Mouse (Mus musculus): Measurements from ENCODE around the gene Apod. TPM values are rescaled to one million over a fixed set of nuclear protein-coding genes. Genes with fewer than 3 reads are reported as not detected.

Gene Apod
- not detected for total RNA-seq (2023)

DNA sequence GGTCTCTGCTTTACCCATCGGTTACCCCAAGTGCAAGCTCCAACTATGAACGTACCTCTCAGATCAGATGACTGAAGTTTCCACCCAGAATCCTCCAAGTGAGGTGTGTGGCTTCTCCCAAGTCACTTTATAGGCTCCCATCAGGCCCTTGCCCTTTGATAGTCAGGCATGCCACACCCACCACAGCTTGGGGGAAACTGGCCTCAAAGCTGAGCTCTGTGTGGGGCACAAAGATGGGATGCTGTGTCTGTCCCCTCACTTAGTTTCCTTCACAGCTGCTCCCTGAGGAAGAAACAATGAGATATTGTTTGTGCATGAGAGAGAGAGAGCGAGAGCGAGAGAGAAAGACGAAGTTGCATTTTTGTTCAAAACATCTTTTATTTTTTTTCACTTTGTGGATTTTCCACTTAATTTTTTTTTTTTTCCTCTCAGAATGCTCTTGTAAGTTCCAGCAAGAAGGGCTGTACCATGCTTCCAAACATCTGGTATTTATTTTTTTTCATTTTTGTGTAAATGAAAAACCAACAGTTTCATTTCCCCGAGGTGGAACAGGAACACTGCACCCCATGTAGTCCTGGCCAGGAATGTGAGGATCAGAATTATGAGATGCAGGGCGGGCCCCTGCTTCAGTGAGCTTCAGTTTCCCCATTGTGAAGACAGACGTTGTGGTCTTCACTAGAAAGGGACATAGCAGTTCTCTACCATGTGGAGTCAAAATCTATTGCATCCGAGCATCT is at the start of gene Apod:
Gene Apod, minus strand, starts transcription at position 312 of the 737 bp plus-strand sequence.

DNA sequence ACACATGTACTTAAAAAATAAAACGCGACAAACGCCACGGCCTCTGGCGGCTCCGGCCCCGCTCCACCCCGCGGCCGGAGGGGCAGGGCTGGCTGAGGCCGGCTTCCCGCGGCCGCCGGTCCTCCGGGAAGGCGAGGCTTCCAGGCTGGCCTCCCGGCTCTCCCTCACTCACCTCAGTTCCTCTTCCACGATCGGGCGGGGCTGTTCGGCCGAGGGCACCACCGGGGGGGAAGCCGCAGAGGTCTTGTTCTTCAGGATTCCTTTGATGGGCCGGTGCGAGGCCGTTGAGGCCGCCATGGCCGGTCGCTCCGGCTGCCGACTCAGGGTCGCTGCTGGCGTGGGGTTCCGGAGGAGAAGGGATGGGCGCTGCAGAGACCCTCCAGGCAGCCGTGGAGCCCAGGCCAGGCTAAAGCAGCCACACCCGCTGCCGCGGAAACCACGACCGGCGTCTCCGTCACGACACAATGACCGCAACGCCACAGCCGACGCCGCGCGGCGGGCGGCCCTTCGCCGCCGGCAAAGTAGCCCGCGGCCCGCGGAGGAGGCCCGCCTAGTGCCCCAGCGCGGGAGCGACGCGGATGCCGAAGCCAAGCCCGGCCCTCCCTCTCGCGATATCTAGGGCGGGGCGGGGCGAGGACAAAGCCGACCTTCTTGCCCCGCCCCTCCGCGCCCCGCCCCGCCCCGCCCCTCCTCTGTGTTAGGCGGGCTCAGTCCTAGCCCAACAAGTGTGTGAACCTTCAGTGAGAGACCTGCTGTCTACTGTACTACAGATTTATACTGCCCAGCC is 39.7 kb downstream of the Apod start, which contains the start of gene Ppp1r2:
Gene Ppp1r2, minus strand, starts transcription at position 604 of the 787 bp plus-strand sequence.

Other genes starting within 250 kb of the Apod start
- gene Xxylt1, start 233.4 kb downstream of the Apod start, total RNA-seq (2023) = 10 to 100 TPM; 20.7 to 21.7 TPM
- gene Acap2, start 113.6 kb downstream of the Apod start, total RNA-seq (2023) = 10 to 100 TPM; 66.8 to 73.6 TPM
- 10 to 100 TPM; 50.4 to 57.8 TPM for gene Ppp1r2, start 39.5 kb downstream of the Apod start, total RNA-seq (2023)
- gene Bdh1, start 107.5 kb upstream of the Apod start, total RNA-seq (2023) = 10 to 100 TPM in 1 of 2 experiments, 1 to 10 TPM in 1; 9.5 to 11.2 TPM